Mouse (Mus musculus) testis, adult 2 months (tissue): ENCODE measurements at regions not wholly inside any gene's neighbourhood (a gene's known extent, or its start where the extent isn't known, plus 50 kb on each side); places are given as distances from the start of the nearest gene placed in this dataset.

Experiments
- CTCF ChIP-seq: fragments of 200-500 bp; IDR thresholded peaks from 2 replicates; pipeline ENCODE4 v1.5.1; 2012; ENCODE audit warnings: low read depth, mild to moderate bottlenecking, inconsistent platforms, low read length, moderate library complexity; ENCODE audit not compliant: control insufficient read depth, insufficient read depth, insufficient replicate concordance
- POLR2A ChIP-seq: fragments of 200-500 bp; IDR thresholded peaks from 2 replicates; pipeline ENCODE4 v1.6.1; 2012; ENCODE audit warnings: low read depth, mild to moderate bottlenecking, inconsistent platforms, low read length, moderate library complexity; ENCODE audit not compliant: control insufficient read depth

DNA sequence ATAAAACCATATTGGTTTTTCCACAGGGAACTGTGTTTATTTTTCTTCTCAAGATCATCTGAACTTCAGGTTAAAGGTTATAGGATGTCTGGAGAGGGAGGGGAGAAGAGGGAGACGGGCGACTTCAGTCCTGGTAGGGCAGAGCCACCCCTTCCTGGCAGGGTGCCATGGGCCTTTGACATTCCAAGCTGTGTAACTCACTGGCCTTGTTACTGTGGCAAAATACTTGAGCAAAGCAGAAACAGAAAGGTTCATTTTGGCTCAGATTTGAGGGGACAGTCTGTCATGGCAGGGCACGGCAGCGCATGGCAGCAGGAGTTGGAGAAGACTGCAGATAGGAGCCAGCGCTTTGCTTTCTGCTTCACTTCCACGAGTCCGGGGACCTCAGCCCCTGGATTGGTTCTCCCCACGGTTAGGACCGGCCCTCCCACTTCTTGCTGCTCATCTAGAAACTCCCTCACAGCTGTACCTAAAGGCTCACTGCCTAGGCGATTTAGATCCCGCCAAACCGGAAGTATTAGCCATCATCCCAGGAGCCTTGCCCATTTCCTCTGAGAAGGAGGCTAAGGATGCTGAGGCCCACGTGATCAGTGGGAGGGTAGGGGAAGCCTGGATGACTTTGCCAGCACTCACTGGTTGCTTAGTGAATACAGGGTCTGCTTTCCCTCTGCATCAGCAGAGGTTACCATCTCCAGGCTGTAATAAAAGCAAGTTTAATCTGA is 195.5 kb downstream of the Uaca start:
- TF ChIP-seq CTCF = no peak
- no peak for TF ChIP-seq POLR2A
